Mouse (Mus musculus) liver, embryonic 14.5 days (tissue): ENCODE data around the gene Klhl31. TPM values are rescaled to one million over a fixed set of nuclear protein-coding genes. Genes with fewer than 3 reads are reported as not detected.

Experiments used
- ATAC-seq: fragments of 200-750 bp; cut with Nextera tagmentation; 2 replicates; pipeline ENCODE4 v1.8.0; 2017; ENCODE audit warnings: moderate number of reproducible peaks, mild to moderate bottlenecking, moderate library complexity; ENCODE audit not compliant: insufficient read depth
- DNase-seq, 3 experiments: peaks; one replicate each; pipeline ENCODE4 v3.0.0-alpha.2; 2012 to 2013; ENCODE audit warnings: low read depth in 3 of 3, low spot score in 3 of 3
- H3K27ac ChIP-seq: fragments of 300-500 bp; sonication (generic); 2 replicates; pipeline ENCODE4 v1.5.1; 2014; ENCODE audit warnings: moderate library complexity, mild to moderate bottlenecking, control low read depth, inconsistent platforms
- H3K27me3 ChIP-seq: fragments of 300-500 bp; sonication (generic); 2 replicates; pipeline ENCODE4 v1.6.1; 2014; ENCODE audit warnings: mild to moderate bottlenecking, low read length, moderate library complexity; ENCODE audit not compliant: control insufficient read depth, insufficient read depth
- H3K36me3 ChIP-seq: fragments of 300-500 bp; sonication (generic); replicated peaks from 2 replicates; pipeline ENCODE4 v1.6.1; 2014; ENCODE audit warnings: low read depth; ENCODE audit not compliant: control insufficient read depth, insufficient read depth
- H3K4me1 ChIP-seq, 2 experiments: fragments of 200-500 bp in 1 of 2; fragments of 300-500 bp in 1 of 2; sonication (generic) in 1 of 2; replicated peaks; 2 replicates each; pipeline ENCODE4 v1.6.1; 2012 to 2014; ENCODE audit warnings: antibody characterized with exemption in 1 of 2, inconsistent platforms in 1 of 2, low read length in 1 of 2; ENCODE audit not compliant: control insufficient read depth in 2 of 2, insufficient read depth in 2 of 2
- H3K4me2 ChIP-seq: fragments of 300-500 bp; sonication (generic); 2 replicates; pipeline ENCODE4 v1.6.1; 2014; ENCODE audit warnings: low read depth, mild to moderate bottlenecking, control low read depth, moderate library complexity
- H3K4me3 ChIP-seq, 2 experiments: fragments of 200-500 bp in 1 of 2; fragments of 300-500 bp in 1 of 2; sonication (generic) in 1 of 2; 2 replicates each; pipeline ENCODE4 v1.5.1; 2012 to 2014; ENCODE audit warnings: low read depth in 2 of 2, low read length in 2 of 2, mild to moderate bottlenecking in 2 of 2, control low read depth in 1 of 2, inconsistent platforms in 1 of 2, moderate library complexity in 1 of 2; ENCODE audit not compliant: insufficient read depth in 1 of 2
- H3K9ac ChIP-seq: fragments of 300-500 bp; sonication (generic); replicated peaks from 2 replicates; pipeline ENCODE4 v1.6.1; 2014; ENCODE audit warnings: mild to moderate bottlenecking, control low read depth, moderate library complexity
- H3K9me3 ChIP-seq: fragments of 300-500 bp; sonication (generic); 2 replicates; pipeline ENCODE4 v1.6.1; 2016; ENCODE audit warnings: low read length, mixed read lengths; ENCODE audit not compliant: control insufficient read depth
- CTCF ChIP-seq: IDR thresholded peaks from 2 replicates; pipeline ENCODE4 v1.5.1; 2016; ENCODE audit warnings: antibody characterized with exemption, low read depth, control low read depth
- EP300 ChIP-seq: IDR thresholded peaks from 2 replicates; pipeline ENCODE4 v1.6.1; 2016; ENCODE audit warnings: antibody characterized with exemption, low read depth
- WGBS: fragments of 180-500 bp; shearing (Covaris S2); extraction: QIAGEN DNeasy Blood & Tissue Kit; methylation state at CpG from one replicate; pipeline ENCODE4 v1.1.7; 2014; ENCODE audit not compliant: insufficient replicate concordance; 5-methylcytosine and 5-hydroxymethylcytosine counted together
- polyA plus RNA-seq, 2 experiments: library from polyadenylated mRNA; depleted of rRNA in 1 of 2; stranded (reverse) in 1 of 2; unstranded in 1 of 2; fragments of >200 nt; fragmentation: Nextera tagmentation in 1 of 2; extraction: Ambion mirVana in 1 of 2; gene quantifications; 2 replicates each; pipeline versions ENCODE4 v1.2.1 to v1.2.3; 2012 to 2014

Gene Klhl31
- polyA plus RNA-seq, 2 experiments: 0.01 TPM; not detected in 1

GRCm38 (mm10) chr9:77617751-77618150, 18.5 kb upstream of the Klhl31 start:
- Histone ChIP-seq H3K27me3 (no peaks in the 10 kb centered on the region), H3K4me1 (no peaks in the 10 kb centered on the region), H3K4me3 (no peak overlapping the region), H3K36me3 (no peaks in the 10 kb centered on the region), H3K4me2 (no peak overlapping the region), H3K9me3 (no peaks in the 10 kb centered on the region), H3K9ac (no peak overlapping the region), H3K27ac (no peak overlapping the region)
- DNase-seq (no peak), ATAC-seq (no peak)
- WGBS: 48% methylated on average over 6 of the region's 6 CpGs
- no peak for TF ChIP-seq EP300
- TF ChIP-seq CTCF: no peak

DNA sequence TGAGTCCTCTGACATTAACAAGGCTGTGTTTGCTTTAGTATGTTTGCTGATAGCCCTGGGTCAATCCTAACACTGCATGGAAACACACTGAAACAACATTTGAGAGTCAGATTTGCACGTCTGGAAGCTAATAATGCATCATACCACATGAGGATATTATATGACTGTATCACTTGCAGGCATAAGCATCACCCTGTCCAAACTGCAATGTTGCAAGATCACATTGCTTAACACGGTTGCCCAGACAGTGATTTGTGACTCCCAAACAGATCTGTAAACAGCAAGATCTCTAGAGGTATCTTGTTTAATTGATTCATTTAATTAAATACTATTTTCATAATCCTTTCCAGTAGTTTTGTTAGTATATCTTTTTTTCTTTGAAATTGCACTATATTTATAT, 17.9 kb upstream of the Klhl31 start:
- H3K4me2 ChIP-seq: no peak overlapping the region
- ATAC-seq (no peak), DNase-seq (no peak)
- H3K36me3 ChIP-seq: no peaks in the 10 kb centered on the region
- H3K9ac ChIP-seq: no peak overlapping the region
- WGBS: 47% methylated on average over 2 of the region's 2 CpGs
- H3K4me1 ChIP-seq: no peaks in the 10 kb centered on the region
- H3K27ac ChIP-seq: no peak overlapping the region
- H3K9me3 ChIP-seq: no peaks in the 10 kb centered on the region
- no peaks in the 10 kb centered on the region for H3K27me3 ChIP-seq
- TF ChIP-seq CTCF (no peak), EP300 (no peak)
- no peak overlapping the region for H3K4me3 ChIP-seq

DNA sequence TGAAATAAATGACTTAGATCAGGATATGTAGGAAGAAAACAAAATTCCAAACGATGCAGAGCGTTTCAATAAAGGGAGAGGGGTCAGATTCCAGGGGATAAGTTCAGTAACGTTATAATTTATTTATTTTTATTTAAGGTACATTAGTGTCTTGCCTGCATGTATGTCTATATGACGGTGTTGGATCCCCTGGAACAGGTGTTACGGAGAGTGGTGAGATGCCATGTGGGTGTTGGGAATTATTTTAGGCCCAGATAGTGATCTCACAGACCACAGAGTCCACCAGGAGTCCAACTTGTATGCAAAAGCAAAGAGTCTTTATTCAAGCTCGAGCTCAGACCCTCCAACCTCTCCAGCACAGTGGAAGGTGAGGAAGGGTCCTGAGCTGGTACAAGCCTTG, 16.2 kb upstream of the Klhl31 start:
- Histone ChIP-seq H3K4me2 (no peak overlapping the region), H3K27me3 (no peaks in the 10 kb centered on the region), H3K4me1 (no peaks in the 10 kb centered on the region), H3K9ac (no peak overlapping the region), H3K36me3 (no peaks in the 10 kb centered on the region), H3K9me3 (no peaks in the 10 kb centered on the region), H3K27ac (no peak overlapping the region), H3K4me3 (no peak overlapping the region)
- DNase-seq (no peak), ATAC-seq (no peak)
- no peak for TF ChIP-seq EP300
- TF ChIP-seq CTCF: no peak
- 65% methylated on average over 6 of the region's 6 CpGs for WGBS

DNA sequence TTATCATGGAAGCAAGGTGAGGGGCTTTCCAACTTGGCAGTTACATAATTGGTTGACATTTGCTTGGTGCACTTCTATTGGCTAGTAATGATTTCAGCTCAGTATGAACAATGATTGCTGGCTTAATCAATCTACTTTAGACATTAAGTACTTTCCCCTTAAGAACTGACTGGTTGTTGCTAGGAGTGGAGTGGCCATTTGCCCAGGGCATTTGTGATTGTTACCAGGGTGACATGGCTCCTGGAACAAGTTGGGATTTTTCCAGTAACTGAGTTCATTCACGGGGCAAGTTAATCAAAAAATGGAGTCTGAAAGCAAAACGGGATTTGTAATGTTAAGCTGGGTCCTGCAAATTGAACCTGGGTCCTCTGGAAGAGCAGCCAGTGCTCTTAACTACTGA, 15.8 kb upstream of the Klhl31 start:
- DNase-seq (no peak), ATAC-seq (no peak)
- Histone ChIP-seq H3K27ac (no peak overlapping the region), H3K4me2 (no peak overlapping the region), H3K36me3 (no peaks in the 10 kb centered on the region), H3K4me3 (no peak overlapping the region), H3K4me1 (no peaks in the 10 kb centered on the region), H3K27me3 (no peaks in the 10 kb centered on the region), H3K9me3 (no peaks in the 10 kb centered on the region), H3K9ac (no peak overlapping the region)
- TF ChIP-seq EP300 (no peak), CTCF (no peak)
- 50% methylated on average over 2 of the region's 2 CpGs for WGBS

DNA sequence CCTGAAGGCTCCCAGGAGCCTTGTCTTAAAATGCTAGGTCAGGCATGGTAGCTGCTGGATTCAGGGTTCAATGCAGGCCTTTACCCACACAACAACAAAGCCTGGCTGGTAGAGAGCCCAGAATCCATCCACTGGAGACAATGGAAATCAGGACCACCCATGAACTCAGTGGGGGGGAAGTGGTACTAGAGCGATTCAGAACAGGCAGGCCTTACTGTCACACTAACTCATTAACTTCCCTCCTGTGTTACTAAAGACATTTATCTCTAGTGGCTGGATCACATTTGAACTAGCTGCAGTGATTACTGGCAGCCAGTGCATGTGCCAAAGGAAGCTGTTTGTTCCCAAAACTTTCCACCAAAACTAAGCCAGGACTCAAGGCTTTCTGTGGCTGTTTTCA, 13.4 kb upstream of the Klhl31 start:
- Histone ChIP-seq H3K9ac (no peak overlapping the region), H3K4me2 (no peak overlapping the region), H3K4me3 (no peak overlapping the region), H3K9me3 (no peaks in the 10 kb centered on the region), H3K27me3 (no peaks in the 10 kb centered on the region), H3K4me1 (no peaks in the 10 kb centered on the region), H3K36me3 (no peaks in the 10 kb centered on the region), H3K27ac (no peak overlapping the region)
- TF ChIP-seq EP300: no peak
- TF ChIP-seq CTCF: no peak
- ATAC-seq (no peak), DNase-seq (no peak)
- 47% methylated on average over 1 of the region's 1 CpGs for WGBS
